Mouse (Mus musculus): Measurements from ENCODE around the gene Epn1. TPM values are rescaled to one million over a fixed set of nuclear protein-coding genes. Genes with fewer than 3 reads are reported as not detected.
"Not testable (repeated sequence)": the region's sequence is repeated elsewhere in the genome, so short reads cannot be mapped to it uniquely, and the experiment has no call there.

The Epn1 gene
- polyA plus RNA-seq, 1 experiment from 2014 or later, result 53.8 TPM

DNA sequence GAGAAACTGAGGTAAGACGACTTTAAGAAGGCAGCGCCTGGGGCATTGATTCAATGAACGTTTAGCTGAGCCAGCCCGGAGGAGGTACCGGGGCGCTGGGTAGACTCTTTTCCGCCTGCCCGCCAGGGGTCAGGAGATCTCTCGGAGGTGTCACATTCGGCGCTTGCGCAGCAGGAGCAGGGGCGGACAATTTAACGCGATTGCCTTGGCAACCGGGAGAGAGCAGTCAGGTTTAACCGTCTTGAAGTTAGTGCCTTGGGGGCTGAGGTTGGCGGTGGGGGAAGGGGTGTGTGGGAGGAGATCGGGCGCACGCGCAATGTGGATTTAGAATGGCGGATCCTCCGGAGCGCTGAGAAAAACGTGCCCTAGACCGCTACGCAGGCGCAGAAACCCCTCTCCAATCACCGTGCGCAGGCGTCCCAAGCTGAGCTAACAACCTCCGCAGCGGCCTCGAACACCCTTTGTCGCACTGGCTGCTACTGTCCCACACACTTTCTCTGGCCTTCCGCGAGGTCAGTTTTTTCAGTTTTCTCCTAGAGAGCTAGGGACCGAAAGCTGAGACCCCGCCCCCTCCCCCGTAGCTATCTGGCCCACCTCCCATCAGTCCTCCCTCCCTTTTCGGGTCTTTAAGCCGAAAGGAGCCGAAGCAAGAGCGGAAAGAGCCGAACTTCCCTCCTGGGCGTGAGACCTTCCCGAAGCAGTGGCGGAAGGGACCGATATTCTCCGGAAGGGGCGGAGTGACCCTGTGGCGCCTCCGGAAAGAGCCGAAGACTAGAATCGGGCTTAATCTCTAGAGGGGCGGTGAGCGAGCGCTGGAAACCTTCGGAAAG, 18.9 kb upstream of the Epn1 start:
- under 1% methylated on average over 60 of the region's 60 CpGs for WGBS
- H3K4me3 ChIP-seq, result peak overlapping the region; percentile 77

DNA sequence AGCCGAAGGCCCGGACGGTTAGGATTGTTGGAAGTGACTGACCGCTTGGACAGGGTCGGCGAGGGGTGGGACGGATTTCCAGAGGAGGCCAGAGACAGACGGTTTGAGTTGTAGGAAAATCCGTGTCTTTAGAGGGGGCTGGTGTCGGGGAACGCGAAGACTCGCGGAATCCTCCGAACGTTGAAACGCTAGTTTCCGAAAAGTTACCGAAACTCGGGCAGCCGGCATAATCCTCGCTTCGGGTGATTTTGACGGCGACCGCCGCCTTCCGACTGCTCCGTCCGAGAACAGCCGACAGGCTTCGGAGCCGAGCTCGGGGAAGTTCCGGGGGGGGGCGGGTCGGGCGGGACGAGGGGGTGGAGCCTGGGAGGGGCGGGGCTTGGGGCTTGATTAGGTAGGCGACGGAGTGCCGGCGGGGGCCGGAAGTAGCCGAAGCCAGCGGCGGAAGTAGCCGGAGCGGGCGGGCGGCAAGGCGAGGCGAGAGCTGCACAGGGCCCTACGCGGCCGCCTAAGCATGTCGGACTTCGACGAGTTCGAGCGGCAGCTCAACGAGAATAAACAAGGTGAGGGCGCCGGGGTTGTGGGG, 18.2 kb upstream of the Epn1 start, which contains the start of gene U2af2:
U2af2 (plus strand) TSS at position 370 of the 586 bp plus-strand sequence.
- WGBS, result under 1% methylated on average over 64 of the region's 65 CpGs
- peaks cover 32% of the 10 kb centered on the region for H3K4me1 ChIP-seq
- peak within 1 kb of the TSS; percentile 97 for H3K27ac ChIP-seq
- H3K9me3 ChIP-seq, result no peaks in the 10 kb centered on the region; the same call in 1 of the 2 replicates
- peaks cover 26% of the 10 kb centered on the region for H3K27me3 ChIP-seq (ENCODE audit: insufficient read depth, poor library complexity, severe bottlenecking)
- peaks cover 13% of the 10 kb centered on the region for H3K36me3 ChIP-seq
- peak; percentile 96 for DNase-seq (ENCODE audit: low spot score)
- H3K4me3 ChIP-seq, result peak within 1 kb of the TSS; percentile 77

More for the DNA sequence above, 18.9 kb upstream of the Epn1 start:
- Histone ChIP-seq H3K4me1 (peaks cover 36% of the 10 kb centered on the region), H3K9me3 (no peaks in the 10 kb centered on the region; the same call in 1 of the 2 replicates), H3K36me3 (peaks cover 6% of the 10 kb centered on the region), H3K27me3 (ENCODE audit: insufficient read depth, poor library complexity, severe bottlenecking) (peaks cover 33% of the 10 kb centered on the region), H3K27ac (peak overlapping the region; percentile 97)
- DNase-seq (ENCODE audit: low spot score), result peak; percentile 98

GRCm38 (mm10) chr7:5062360-5063001, 17.6 kb upstream of the Epn1 start:
- H3K27ac ChIP-seq, result peak overlapping the region; percentile 97
- H3K27me3 ChIP-seq (ENCODE audit: insufficient read depth, poor library complexity, severe bottlenecking), result peaks cover 20% of the 10 kb centered on the region
- H3K4me1 ChIP-seq, result peaks cover 29% of the 10 kb centered on the region
- under 1% methylated on average over 51 of the region's 51 CpGs for WGBS
- DNase-seq (ENCODE audit: low spot score), result peak; percentile 90
- peaks cover 19% of the 10 kb centered on the region for H3K36me3 ChIP-seq
- peak overlapping the region; percentile 77 for H3K4me3 ChIP-seq
- H3K9me3 ChIP-seq, result no peaks in the 10 kb centered on the region; the same call in 1 of the 2 replicates

DNA sequence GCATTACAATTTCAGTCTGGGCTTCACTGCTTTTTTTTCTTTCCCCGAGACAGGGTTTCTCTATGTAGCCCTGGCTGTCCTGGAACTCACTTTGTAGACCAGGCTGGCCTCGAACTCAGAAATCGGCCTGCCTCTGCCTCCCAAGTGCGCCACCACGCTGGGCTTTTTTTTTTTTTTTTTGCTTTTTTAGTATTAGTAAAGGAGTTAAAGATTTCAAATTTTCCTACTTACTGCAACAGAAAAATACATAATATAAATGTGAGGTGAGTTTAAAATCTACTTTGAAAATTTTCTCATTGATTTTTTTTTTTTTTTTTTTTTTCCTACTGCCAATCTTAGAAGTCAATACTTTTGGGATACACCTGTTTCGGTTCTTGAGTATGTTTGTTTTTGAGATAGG, 15.1 kb upstream of the Epn1 start:
- no peaks in the 10 kb centered on the region; the same call in 1 of the 2 replicates for H3K9me3 ChIP-seq
- peaks cover 43% of the 10 kb centered on the region for H3K36me3 ChIP-seq
- H3K27me3 ChIP-seq (ENCODE audit: insufficient read depth, poor library complexity, severe bottlenecking), result no peaks in the 10 kb centered on the region
- no peak overlapping the region for H3K4me3 ChIP-seq
- peaks cover 27% of the 10 kb centered on the region for H3K4me1 ChIP-seq
- no peak overlapping the region for H3K27ac ChIP-seq
- WGBS, result 89% methylated on average over 6 of the region's 6 CpGs
- no peak for DNase-seq (ENCODE audit: low spot score)

GRCm38 (mm10) chr7:5073586-5073985, 6.4 kb upstream of the Epn1 start:
- H3K4me1 ChIP-seq, result no peaks in the 10 kb centered on the region
- no peak overlapping the region for H3K4me3 ChIP-seq
- H3K9me3 ChIP-seq, result no peaks in the 10 kb centered on the region
- no peak for DNase-seq (ENCODE audit: low spot score)
- WGBS, result 75% methylated on average over 1 of the region's 1 CpGs
- H3K27me3 ChIP-seq (ENCODE audit: insufficient read depth, poor library complexity, severe bottlenecking), result no peaks in the 10 kb centered on the region
- H3K27ac ChIP-seq, result no peak overlapping the region
- H3K36me3 ChIP-seq, result peaks cover 98% of the 10 kb centered on the region

DNA sequence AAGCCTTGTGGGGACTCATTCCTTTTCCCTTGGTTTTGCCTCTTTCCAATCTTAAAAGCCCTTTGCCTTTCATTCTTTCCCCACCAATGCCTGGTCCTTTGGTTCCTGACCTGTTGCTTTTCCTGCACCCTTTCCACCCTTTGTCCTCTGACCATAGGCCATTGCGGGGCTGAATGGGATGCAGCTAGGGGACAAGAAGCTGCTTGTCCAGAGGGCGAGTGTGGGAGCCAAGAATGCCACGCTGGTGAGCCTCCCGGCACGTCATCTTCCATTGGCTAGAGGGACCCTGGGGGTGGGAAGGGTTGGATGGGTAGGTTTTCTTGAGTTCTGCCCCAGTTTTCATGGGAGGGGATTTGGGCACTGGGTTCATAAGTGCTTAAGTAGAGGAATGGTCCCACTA, 5.1 kb upstream of the Epn1 start:
- Histone ChIP-seq H3K27ac (no peak overlapping the region), H3K4me3 (no peak overlapping the region), H3K4me1 (no peaks in the 10 kb centered on the region), H3K36me3 (peaks cover 91% of the 10 kb centered on the region), H3K27me3 (ENCODE audit: insufficient read depth, poor library complexity, severe bottlenecking) (no peaks in the 10 kb centered on the region), H3K9me3 (no peaks in the 10 kb centered on the region)
- WGBS, result 97% methylated on average over 5 of the region's 5 CpGs
- DNase-seq (ENCODE audit: low spot score), result no peak

- no peak overlapping the region for H3K27ac ChIP-seq
- no peaks in the 10 kb centered on the region for H3K27me3 ChIP-seq (ENCODE audit: insufficient read depth, poor library complexity, severe bottlenecking)
- H3K4me3 ChIP-seq, result no peak overlapping the region
- peaks cover 12% of the 10 kb centered on the region for H3K4me1 ChIP-seq
- no peaks in the 10 kb centered on the region for H3K9me3 ChIP-seq
- H3K36me3 ChIP-seq, result peaks cover 73% of the 10 kb centered on the region
- DNase-seq (ENCODE audit: low spot score), result no peak
- 79% methylated on average over 2 of the region's 2 CpGs for WGBS
Measured at GRCm38 (mm10) chr7:5076931-5077330, 3.1 kb upstream of the Epn1 start.

- Histone ChIP-seq H3K4me3 (peak overlapping the region; percentile 98), H3K4me1 (peaks cover 17% of the 10 kb centered on the region), H3K27ac (peak overlapping the region; percentile 98), H3K36me3 (peaks cover 66% of the 10 kb centered on the region)
- H3K27me3 ChIP-seq (ENCODE audit: insufficient read depth, poor library complexity, severe bottlenecking); DNase-seq (ENCODE audit: low spot score); H3K9me3 ChIP-seq: not testable (repeated sequence)
- WGBS, result 58% methylated on average over 10 of the region's 13 CpGs
Measured at GRCm38 (mm10) chr7:5079365-5080009, 548 bp upstream of the Epn1 start.

DNA sequence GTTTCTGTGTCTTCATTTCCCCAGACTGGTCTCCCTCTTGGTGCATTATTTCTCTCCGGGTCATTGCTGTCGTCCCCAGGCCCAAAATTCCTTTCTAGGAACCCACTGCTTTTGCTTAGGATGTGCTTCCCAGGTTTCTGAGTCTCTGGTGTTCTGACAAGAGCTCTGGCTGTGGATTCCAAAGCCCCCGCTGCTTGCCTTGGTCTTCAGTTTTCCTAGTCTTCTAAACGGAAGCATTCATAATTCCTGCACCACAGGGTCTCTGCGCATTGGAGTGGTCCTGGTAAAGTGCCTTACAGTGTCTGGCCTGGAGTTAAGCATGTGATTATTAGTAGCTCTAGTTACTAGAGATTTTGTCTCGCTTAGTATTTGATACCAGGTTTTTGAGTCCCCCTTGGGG, 780 bp downstream of the Epn1 start:
- H3K4me1 ChIP-seq, result peaks cover 22% of the 10 kb centered on the region
- H3K27ac ChIP-seq, result peak overlapping the region; percentile 98
- peak overlapping the region; percentile 98 for H3K4me3 ChIP-seq
- H3K36me3 ChIP-seq, result peaks cover 66% of the 10 kb centered on the region
- DNase-seq (ENCODE audit: low spot score), result no peak
- 18% methylated on average over 6 of the region's 6 CpGs for WGBS
- H3K27me3 ChIP-seq (ENCODE audit: insufficient read depth, poor library complexity, severe bottlenecking), result no peaks in the 10 kb centered on the region
- H3K9me3 ChIP-seq, result no peaks in the 10 kb centered on the region

DNA sequence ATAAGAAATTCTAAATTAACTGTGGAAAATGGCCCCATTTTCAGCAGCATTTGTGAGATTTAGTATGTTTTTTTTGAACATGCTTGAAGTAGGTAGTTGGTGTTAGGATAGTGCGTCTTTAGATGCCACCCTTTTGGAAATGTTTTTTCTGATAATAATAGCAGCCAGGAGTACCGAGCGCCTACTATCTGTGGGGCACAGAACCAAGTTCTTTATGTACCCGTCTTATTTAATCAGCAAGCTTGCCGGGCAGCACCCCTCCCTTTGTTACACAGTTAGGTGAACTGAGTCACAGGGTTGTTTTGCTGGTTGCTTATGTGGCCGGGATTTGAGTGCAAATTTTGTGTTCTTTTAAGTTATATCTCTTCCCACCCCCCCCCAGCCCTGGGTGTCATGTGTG, 1.2 kb downstream of the Epn1 start:
- Histone ChIP-seq H3K27ac (peak overlapping the region; percentile 1; the same call in 1 of the 2 replicates), H3K9me3 (no peaks in the 10 kb centered on the region), H3K27me3 (ENCODE audit: insufficient read depth, poor library complexity, severe bottlenecking) (no peaks in the 10 kb centered on the region), H3K4me3 (peak overlapping the region; percentile 98), H3K36me3 (peaks cover 67% of the 10 kb centered on the region), H3K4me1 (peaks cover 22% of the 10 kb centered on the region)
- WGBS, result 55% methylated on average over 6 of the region's 6 CpGs
- no peak for DNase-seq (ENCODE audit: low spot score)

- no peaks in the 10 kb centered on the region for H3K27me3 ChIP-seq (ENCODE audit: insufficient read depth, poor library complexity, severe bottlenecking)
- peaks cover 64% of the 10 kb centered on the region for H3K36me3 ChIP-seq
- no peaks in the 10 kb centered on the region for H3K9me3 ChIP-seq
- no peak for DNase-seq (ENCODE audit: low spot score)
- H3K4me1 ChIP-seq, result peaks cover 22% of the 10 kb centered on the region
- no peak overlapping the region for H3K27ac ChIP-seq
- WGBS, result 95% methylated on average over 2 of the region's 2 CpGs
- H3K4me3 ChIP-seq, result no peak overlapping the region; the same call in 1 of the 2 replicates
Measured at GRCm38 (mm10) chr7:5081939-5082338, 1.9 kb downstream of the Epn1 start.

DNA sequence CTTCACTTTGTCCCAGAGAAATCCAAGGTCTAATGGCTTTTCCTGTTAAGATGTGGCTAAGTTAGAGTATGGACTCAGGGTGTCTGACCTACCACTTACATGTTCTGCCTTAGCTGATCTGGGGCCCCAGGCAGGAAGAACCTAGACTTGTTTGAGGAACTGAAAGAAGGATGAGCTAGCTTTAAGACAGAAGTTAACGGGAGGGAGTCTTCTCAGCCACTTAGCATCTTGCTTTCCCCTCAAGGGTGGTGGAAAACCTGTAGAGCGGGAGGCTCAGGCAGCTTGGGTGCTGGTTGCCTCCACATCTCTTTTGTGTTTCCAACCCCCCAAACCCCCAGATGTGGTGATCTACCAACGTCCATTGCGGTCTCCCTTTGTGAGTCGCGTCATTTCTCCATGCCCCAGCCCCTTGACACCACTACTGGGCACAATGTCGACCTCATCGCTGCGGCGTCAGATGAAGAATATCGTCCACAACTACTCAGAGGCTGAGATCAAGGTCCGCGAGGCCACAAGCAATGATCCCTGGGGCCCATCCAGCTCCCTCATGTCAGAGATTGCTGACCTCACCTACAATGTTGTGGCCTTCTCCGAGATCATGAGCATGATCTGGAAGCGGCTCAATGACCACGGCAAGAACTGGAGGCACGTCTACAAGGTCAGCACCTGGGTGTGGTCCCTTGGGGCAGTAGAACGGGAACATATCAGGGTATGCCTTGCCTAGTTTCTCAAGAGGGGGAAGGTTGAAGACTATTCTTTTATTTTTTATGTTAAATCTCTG, 3.5 kb downstream of the Epn1 start:
- no peak for DNase-seq (ENCODE audit: low spot score)
- Histone ChIP-seq H3K27me3 (ENCODE audit: insufficient read depth, poor library complexity, severe bottlenecking) (no peaks in the 10 kb centered on the region), H3K36me3 (peaks cover 56% of the 10 kb centered on the region), H3K4me1 (peaks cover 22% of the 10 kb centered on the region), H3K4me3 (no peak overlapping the region), H3K27ac (no peak overlapping the region), H3K9me3 (no peaks in the 10 kb centered on the region)
- 93% methylated on average over 18 of the region's 18 CpGs for WGBS

All from heart, embryonic 10.5 days (tissue).